Mouse (Mus musculus) heart, adult 2 months (tissue): ENCODE results near the gene Fyn.

Source experiments
- CTCF ChIP-seq: fragments of 200-600 bp; IDR thresholded peaks from 2 replicates; pipeline ENCODE4 v1.8.1; 2022; ENCODE audit warnings: antibody characterized with exemption, mild to moderate bottlenecking, moderate library complexity
- EP300 ChIP-seq: fragments of 200-500 bp; IDR thresholded peaks from 2 replicates; pipeline ENCODE4 v1.6.1; 2011; ENCODE audit warnings: low read depth, low read length, control low read depth; ENCODE audit not compliant: insufficient read depth
- POLR2A ChIP-seq: fragments of 200-500 bp; IDR thresholded peaks from 2 replicates; pipeline ENCODE4 v1.6.1; 2011; ENCODE audit warnings: mild to moderate bottlenecking, low read depth, low read length, control low read depth; ENCODE audit not compliant: insufficient read depth

- TF ChIP-seq POLR2A, result no peak
- TF ChIP-seq CTCF, result no peak
- no peak for TF ChIP-seq EP300
Measured at GRCm38 (mm10) chr10:39335880-39336279, 32.8 kb upstream of the Fyn start.
